Mouse (Mus musculus) hindbrain, postnatal 0 days (tissue): ENCODE results near the gene Zbtb41. TPM values are rescaled to one million over a fixed set of nuclear protein-coding genes. Genes with fewer than 3 reads are reported as not detected.

ENCODE experiments used
- ATAC-seq: fragments of 200-750 bp; cut with Nextera tagmentation; 2 replicates; pipeline ENCODE4 v1.8.0; 2017; ENCODE audit warnings: mild to moderate bottlenecking, moderate TSS enrichment, moderate library complexity
- DNase-seq: peaks from one replicate; pipeline ENCODE4 v3.0.0-alpha.2; 2015; ENCODE audit warnings: low spot score
- H3K27ac ChIP-seq: fragments of 300-500 bp; sonication (generic); 2 replicates; pipeline ENCODE4 v1.5.1; 2014; ENCODE audit warnings: mild to moderate bottlenecking
- H3K27me3 ChIP-seq: fragments of 300-500 bp; sonication (generic); 2 replicates; pipeline ENCODE4 v1.6.1; 2014; ENCODE audit warnings: low read length, mixed read lengths; ENCODE audit not compliant: insufficient read depth
- H3K36me3 ChIP-seq: fragments of 300-500 bp; sonication (generic); 2 replicates; pipeline ENCODE4 v1.6.1; 2014; ENCODE audit warnings: low read length, mixed read lengths; ENCODE audit not compliant: insufficient read depth
- H3K4me1 ChIP-seq: fragments of 300-500 bp; sonication (generic); 2 replicates; pipeline ENCODE4 v1.6.1; 2014; ENCODE audit warnings: antibody characterized with exemption, low read length, mixed read lengths; ENCODE audit not compliant: insufficient read depth
- H3K4me2 ChIP-seq: fragments of 300-500 bp; sonication (generic); 2 replicates; pipeline ENCODE4 v1.6.1; 2014; ENCODE audit warnings: low read depth, mild to moderate bottlenecking, low read length, moderate library complexity, mixed read lengths
- H3K4me3 ChIP-seq: fragments of 300-500 bp; sonication (generic); 2 replicates; pipeline ENCODE4 v1.5.1; 2014; ENCODE audit warnings: low read length
- H3K9ac ChIP-seq: fragments of 300-500 bp; sonication (generic); replicated peaks from 2 replicates; pipeline ENCODE4 v1.6.1; 2014; ENCODE audit warnings: mild to moderate bottlenecking, low read length, moderate library complexity, mixed read lengths
- H3K9me3 ChIP-seq: fragments of 300-500 bp; sonication (generic); 2 replicates; pipeline ENCODE4 v1.6.1; 2016; ENCODE audit warnings: low read length, mixed read lengths
- CTCF ChIP-seq: IDR thresholded peaks from 2 replicates; pipeline ENCODE4 v1.5.1; 2016; ENCODE audit warnings: antibody characterized with exemption, control low read depth, low read depth
- WGBS: fragments of 180-500 bp; shearing (Covaris S2); extraction: QIAGEN DNeasy Blood & Tissue Kit; methylation state at CpG from one replicate; pipeline ENCODE4 v1.1.7; 2014; 5-methylcytosine and 5-hydroxymethylcytosine counted together
- polyA plus RNA-seq: library from polyadenylated mRNA; unstranded; fragments of >200 nt; fragmentation: Nextera tagmentation; extraction: Ambion mirVana; gene quantifications from 2 replicates; pipeline ENCODE4 v1.2.1, GENCODE M21; 2015
- total RNA-seq: library from RNA; depleted of rRNA; stranded (reverse); fragments of >200 nt; gene quantifications from 2 replicates; pipeline ENCODE4 v1.2.3, GENCODE M21; 2014; rRNA removed

Zbtb41 gene
- total RNA-seq (29.9 and 31.1 TPM in 2 replicates), polyA plus RNA-seq (10.0 and 10.3 TPM in 2 replicates)

GRCm38 (mm10) chr1:139421875-139422791, at the start of gene Zbtb41:
Gene Zbtb41 (plus strand): TSS chr1:139422288.
- H3K9ac ChIP-seq: peak within 1 kb of the TSS; percentile 89
- ATAC-seq (peak; percentile 97), DNase-seq (peak; percentile 95)
- TF ChIP-seq CTCF: peak; percentile 75
- H3K27ac ChIP-seq: peak within 1 kb of the TSS; percentile 91
- no peaks in the 10 kb centered on the region for H3K27me3 ChIP-seq
- H3K36me3 ChIP-seq: no peaks in the 10 kb centered on the region
- no peaks in the 10 kb centered on the region for H3K9me3 ChIP-seq
- WGBS: under 1% methylated on average over 66 of the region's 88 CpGs
- H3K4me1 ChIP-seq: peaks cover 23% of the 10 kb centered on the region
- peak within 1 kb of the TSS; percentile 63 for H3K4me2 ChIP-seq
- peak within 1 kb of the TSS; percentile 92 for H3K4me3 ChIP-seq

DNA sequence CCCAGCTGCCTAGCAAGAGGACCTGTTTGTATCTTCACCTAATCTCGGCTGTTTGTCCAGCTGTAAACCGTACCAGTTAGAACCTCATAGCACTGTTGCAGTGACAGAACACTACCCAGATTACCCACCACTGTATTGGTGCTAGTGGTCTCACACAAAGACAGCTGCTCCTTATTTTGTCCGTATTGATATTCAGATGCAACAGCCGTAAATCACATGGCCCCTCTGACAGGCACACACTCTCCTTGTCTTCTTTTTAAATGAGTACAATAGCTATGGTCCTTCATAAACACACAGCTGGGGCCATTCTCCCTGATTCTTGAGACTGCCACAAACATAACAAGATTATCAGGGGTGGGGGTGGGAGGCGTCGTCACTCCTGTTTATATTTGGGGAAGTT, 46.2 kb upstream of the Zbtb41 start:
- H3K9ac ChIP-seq: no peak overlapping the region; the same call in 1 of the 2 replicates
- no peaks in the 10 kb centered on the region for H3K27me3 ChIP-seq
- WGBS: 12% methylated on average over 6 of the region's 6 CpGs
- TF ChIP-seq CTCF: no peak
- no peak for DNase-seq
- peak overlapping the region; percentile 49 for H3K4me2 ChIP-seq
- H3K27ac ChIP-seq: no peak overlapping the region
- ATAC-seq: no peak
- H3K4me3 ChIP-seq: peak overlapping the region; percentile 29
- 0 out of 2 replicates have a peak, but pooled peaks cover 4% of the 10 kb centered on the region for H3K4me1 ChIP-seq
- no peaks in the 10 kb centered on the region for H3K9me3 ChIP-seq
- H3K36me3 ChIP-seq: no peaks in the 10 kb centered on the region

GRCm38 (mm10) chr1:139376638-139377286, 45.3 kb upstream of the Zbtb41 start, which contains the start of gene Crb1:
Gene Crb1 (minus strand): TSS chr1:139377100.
- H3K9me3 ChIP-seq: no peaks in the 10 kb centered on the region
- peak; percentile 55 for DNase-seq
- no peak for TF ChIP-seq CTCF
- H3K4me3 ChIP-seq: peak within 1 kb of the TSS; percentile 29
- 0 out of 2 replicates have a peak, but pooled peaks cover 4% of the 10 kb centered on the region for H3K4me1 ChIP-seq
- no peak within 1 kb of the TSS for H3K27ac ChIP-seq
- H3K9ac ChIP-seq: peak within 1 kb of the TSS; percentile 33; the same call in 1 of the 2 replicates
- WGBS: 8% methylated on average over 5 of the region's 5 CpGs
- peak within 1 kb of the TSS; percentile 49 for H3K4me2 ChIP-seq
- peak; percentile 72; the same call in 1 of the 2 replicates for ATAC-seq
- H3K36me3 ChIP-seq: no peaks in the 10 kb centered on the region
- no peaks in the 10 kb centered on the region for H3K27me3 ChIP-seq

DNA sequence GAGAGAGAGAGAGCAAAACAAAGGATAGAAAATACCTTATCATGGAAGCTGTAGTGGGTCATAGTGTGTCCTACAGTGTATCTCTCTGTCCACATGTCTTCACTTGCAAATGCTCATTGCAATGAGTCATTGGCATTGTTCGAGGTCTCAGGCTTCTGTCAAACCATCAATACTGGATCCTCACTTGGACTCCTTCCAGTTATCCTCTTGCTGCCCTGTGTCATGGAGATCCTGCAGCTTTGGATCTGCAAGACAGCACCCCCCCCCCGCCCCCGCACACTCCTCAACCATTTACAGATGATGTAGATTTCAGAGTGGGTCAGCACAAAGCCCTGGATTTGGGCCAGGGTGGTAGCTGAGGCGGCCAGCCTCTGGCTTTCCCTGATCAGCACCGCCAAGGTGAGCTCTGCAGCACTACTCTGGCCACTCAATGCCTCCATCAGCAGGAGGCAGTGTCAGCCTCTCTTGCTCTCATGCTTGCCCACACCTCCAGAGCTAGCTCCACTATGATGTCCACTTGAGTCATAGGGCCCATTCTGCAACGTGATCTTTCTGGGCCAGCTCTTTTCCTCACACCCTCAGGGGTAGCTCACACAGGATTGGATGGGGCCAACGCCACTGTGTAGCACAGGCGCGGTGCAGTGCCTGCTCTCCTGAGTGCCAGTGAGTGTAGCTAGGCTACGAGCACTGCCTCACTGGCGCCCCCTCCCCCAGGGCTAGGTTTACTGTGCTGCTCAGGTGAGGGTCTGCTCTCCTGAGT, 43.0 kb upstream of the Zbtb41 start:
- H3K4me1 ChIP-seq: 0 out of 2 replicates have a peak, but pooled peaks cover 4% of the 10 kb centered on the region
- ATAC-seq (peak; percentile 48; the same call in 1 of the 2 replicates), DNase-seq (no peak)
- H3K36me3 ChIP-seq: no peaks in the 10 kb centered on the region
- no peaks in the 10 kb centered on the region for H3K9me3 ChIP-seq
- no peak overlapping the region for H3K4me3 ChIP-seq
- TF ChIP-seq CTCF: peak; percentile 4; the same call in 1 of the 2 replicates
- no peak overlapping the region for H3K4me2 ChIP-seq
- H3K9ac ChIP-seq: no peak overlapping the region
- H3K27ac ChIP-seq: no peak overlapping the region
- H3K27me3 ChIP-seq: no peaks in the 10 kb centered on the region
- 22% methylated on average over 11 of the region's 11 CpGs for WGBS

- 0 out of 2 replicates have a peak, but pooled peaks cover 4% of the 10 kb centered on the region for H3K4me1 ChIP-seq
- no peaks in the 10 kb centered on the region for H3K36me3 ChIP-seq
- H3K9ac ChIP-seq: no peak overlapping the region
- WGBS: 29% methylated on average over 4 of the region's 4 CpGs
- H3K27ac ChIP-seq: no peak overlapping the region
- H3K4me2 ChIP-seq: no peak overlapping the region
- H3K9me3 ChIP-seq: no peaks in the 10 kb centered on the region
- DNase-seq (no peak), ATAC-seq (peak; percentile 28; the same call in 1 of the 2 replicates)
- H3K27me3 ChIP-seq: no peaks in the 10 kb centered on the region
- H3K4me3 ChIP-seq: no peak overlapping the region
- no peak for TF ChIP-seq CTCF
These were observed 42.5 kb upstream of the Zbtb41 start for GRCm38 (mm10) chr1:139379621-139379984.

GRCm38 (mm10) chr1:139391747-139392146, 30.3 kb upstream of the Zbtb41 start:
- H3K27ac ChIP-seq: no peak overlapping the region
- H3K9me3 ChIP-seq: no peaks in the 10 kb centered on the region
- ATAC-seq (no peak), DNase-seq (peak; percentile 3)
- no peaks in the 10 kb centered on the region for H3K27me3 ChIP-seq
- H3K4me2 ChIP-seq: no peak overlapping the region
- no peak overlapping the region for H3K9ac ChIP-seq
- H3K36me3 ChIP-seq: no peaks in the 10 kb centered on the region
- no peaks in the 10 kb centered on the region for H3K4me1 ChIP-seq
- no peak overlapping the region for H3K4me3 ChIP-seq
- no peak for TF ChIP-seq CTCF
- 28% methylated on average over 2 of the region's 2 CpGs for WGBS
